Mouse (Mus musculus): ENCODE results near the gene Rnf212b. TPM values are rescaled to one million over a fixed set of nuclear protein-coding genes. Genes with fewer than 3 reads are reported as not detected.

Rnf212b gene
- polyA plus RNA-seq, 1 experiment from 2014 or later, result not detected

DNA sequence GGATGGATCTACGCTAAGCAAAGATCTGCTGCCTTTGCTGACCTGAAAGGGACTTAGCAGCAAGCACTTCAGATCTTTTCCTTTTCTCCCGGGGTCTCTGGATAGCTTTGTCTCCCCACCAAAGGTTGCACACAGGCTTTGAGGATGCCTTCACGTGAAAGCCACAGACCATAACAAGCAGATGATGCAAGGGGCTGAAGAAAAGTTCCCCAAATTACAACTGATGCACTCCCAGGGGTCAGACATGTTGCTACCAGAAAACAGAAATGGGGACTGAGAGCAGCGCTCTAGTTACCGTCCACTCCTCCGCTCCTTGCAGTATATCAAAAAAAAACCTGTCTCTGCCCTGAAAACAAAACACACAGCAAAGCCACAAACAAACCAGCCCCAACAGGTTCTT is 21.8 kb upstream of the Rnf212b start:
- DNase-seq (ENCODE audit: low spot score) (no peak), ATAC-seq (ENCODE audit: low FRiP score) (no peak)
- no peaks in the 10 kb centered on the region for H3K4me1 ChIP-seq (replicated peaks; ENCODE audit: control insufficient read depth, insufficient read depth, low read length)
- H3K9me3 ChIP-seq (ENCODE audit: control insufficient read depth, low read length), result no peaks in the 10 kb centered on the region
- H3K4me3 ChIP-seq (ENCODE audit: low read depth, low read length), result no peak overlapping the region
- no peak overlapping the region for H3K27ac ChIP-seq (ENCODE audit: low read depth, low read length)
- 80% methylated on average over 6 of the region's 6 CpGs for WGBS
- H3K36me3 ChIP-seq (ENCODE audit: control insufficient read depth, insufficient read depth, low read length), result no peaks in the 10 kb centered on the region
- H3K27me3 ChIP-seq (ENCODE audit: control insufficient read depth, insufficient read depth, low read length), result no peaks in the 10 kb centered on the region
- no peak overlapping the region for H3K4me2 ChIP-seq (replicated peaks; ENCODE audit: low read depth, low read length)
- H3K9ac ChIP-seq (ENCODE audit: low read depth, low read length), result no peak overlapping the region

GRCm38 (mm10) chr14:54793351-54793750 is 20.6 kb upstream of the Rnf212b start:
- Histone ChIP-seq H3K4me1 (replicated peaks; ENCODE audit: control insufficient read depth, insufficient read depth, low read length) (no peaks in the 10 kb centered on the region), H3K27ac (ENCODE audit: low read depth, low read length) (no peak overlapping the region), H3K36me3 (ENCODE audit: control insufficient read depth, insufficient read depth, low read length) (no peaks in the 10 kb centered on the region), H3K9ac (ENCODE audit: low read depth, low read length) (no peak overlapping the region), H3K27me3 (ENCODE audit: control insufficient read depth, insufficient read depth, low read length) (no peaks in the 10 kb centered on the region), H3K9me3 (ENCODE audit: control insufficient read depth, low read length) (no peaks in the 10 kb centered on the region), H3K4me3 (ENCODE audit: low read depth, low read length) (no peak overlapping the region), H3K4me2 (replicated peaks; ENCODE audit: low read depth, low read length) (no peak overlapping the region)
- DNase-seq (ENCODE audit: low spot score) (no peak), ATAC-seq (ENCODE audit: low FRiP score) (no peak)
- 83% methylated on average over 1 of the region's 1 CpGs for WGBS

GRCm38 (mm10) chr14:54793894-54794830 is 19.8 kb upstream of the Rnf212b start:
- H3K4me2 ChIP-seq (replicated peaks; ENCODE audit: low read depth, low read length), result no peak overlapping the region
- WGBS, result 81% methylated on average over 8 of the region's 8 CpGs
- H3K9ac ChIP-seq (ENCODE audit: low read depth, low read length), result no peak overlapping the region
- no peak overlapping the region for H3K27ac ChIP-seq (ENCODE audit: low read depth, low read length)
- H3K36me3 ChIP-seq (ENCODE audit: control insufficient read depth, insufficient read depth, low read length), result no peaks in the 10 kb centered on the region
- no peaks in the 10 kb centered on the region for H3K9me3 ChIP-seq (ENCODE audit: control insufficient read depth, low read length)
- H3K27me3 ChIP-seq (ENCODE audit: control insufficient read depth, insufficient read depth, low read length), result no peaks in the 10 kb centered on the region
- no peak for ATAC-seq (ENCODE audit: low FRiP score)
- DNase-seq (ENCODE audit: low spot score), result no peak
- no peak overlapping the region for H3K4me3 ChIP-seq (ENCODE audit: low read depth, low read length)
- H3K4me1 ChIP-seq (replicated peaks; ENCODE audit: control insufficient read depth, insufficient read depth, low read length), result no peaks in the 10 kb centered on the region

- Histone ChIP-seq H3K9me3 (ENCODE audit: control insufficient read depth, low read length) (no peaks in the 10 kb centered on the region), H3K4me2 (replicated peaks; ENCODE audit: low read depth, low read length) (no peak overlapping the region), H3K4me1 (replicated peaks; ENCODE audit: control insufficient read depth, insufficient read depth, low read length) (no peaks in the 10 kb centered on the region), H3K9ac (ENCODE audit: low read depth, low read length) (no peak overlapping the region), H3K27me3 (ENCODE audit: control insufficient read depth, insufficient read depth, low read length) (no peaks in the 10 kb centered on the region), H3K36me3 (ENCODE audit: control insufficient read depth, insufficient read depth, low read length) (no peaks in the 10 kb centered on the region), H3K4me3 (ENCODE audit: low read depth, low read length) (no peak overlapping the region), H3K27ac (ENCODE audit: low read depth, low read length) (no peak overlapping the region)
- WGBS, result 73% methylated on average over 1 of the region's 1 CpGs
- no peak for ATAC-seq (ENCODE audit: low FRiP score)
- no peak for DNase-seq (ENCODE audit: low spot score)
Observed at GRCm38 (mm10) chr14:54795901-54796300, 18.0 kb upstream of the Rnf212b start.

DNA sequence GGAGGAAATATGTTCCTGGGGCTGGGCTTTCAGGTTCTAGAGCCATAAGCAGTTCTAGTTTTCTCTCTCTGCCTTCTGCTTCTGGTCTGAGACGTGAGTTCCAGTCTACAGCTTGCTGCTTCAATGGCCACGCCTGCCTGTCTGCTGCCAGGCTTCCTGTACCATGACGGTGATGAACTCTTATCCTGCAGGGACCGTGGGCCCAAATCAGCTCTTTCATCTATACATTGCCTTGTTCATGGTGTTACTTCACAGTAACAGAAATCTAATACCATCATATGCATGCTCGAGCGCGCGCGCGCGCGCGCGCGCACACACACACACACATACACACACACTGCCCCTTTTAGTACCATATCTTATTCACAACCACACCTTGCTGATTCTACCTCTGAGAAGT is 17.2 kb upstream of the Rnf212b start:
- DNase-seq (ENCODE audit: low spot score), result no peak
- Histone ChIP-seq H3K27me3 (ENCODE audit: control insufficient read depth, insufficient read depth, low read length) (no peaks in the 10 kb centered on the region), H3K4me2 (replicated peaks; ENCODE audit: low read depth, low read length) (no peak overlapping the region), H3K4me1 (replicated peaks; ENCODE audit: control insufficient read depth, insufficient read depth, low read length) (no peaks in the 10 kb centered on the region), H3K4me3 (ENCODE audit: low read depth, low read length) (no peak overlapping the region), H3K36me3 (ENCODE audit: control insufficient read depth, insufficient read depth, low read length) (no peaks in the 10 kb centered on the region), H3K9me3 (ENCODE audit: control insufficient read depth, low read length) (no peaks in the 10 kb centered on the region), H3K27ac (ENCODE audit: low read depth, low read length) (no peak overlapping the region), H3K9ac (ENCODE audit: low read depth, low read length) (no peak overlapping the region)
- 94% methylated on average over 15 of the region's 15 CpGs for WGBS
- ATAC-seq (ENCODE audit: low FRiP score), result no peak

GRCm38 (mm10) chr14:54799686-54800085 is 14.3 kb upstream of the Rnf212b start:
- H3K27me3 ChIP-seq (ENCODE audit: control insufficient read depth, insufficient read depth, low read length), result no peaks in the 10 kb centered on the region
- no peaks in the 10 kb centered on the region for H3K36me3 ChIP-seq (ENCODE audit: control insufficient read depth, insufficient read depth, low read length)
- no peak overlapping the region for H3K27ac ChIP-seq (ENCODE audit: low read depth, low read length)
- H3K4me2 ChIP-seq (replicated peaks; ENCODE audit: low read depth, low read length), result no peak overlapping the region
- 54% methylated on average over 10 of the region's 10 CpGs for WGBS
- ATAC-seq (ENCODE audit: low FRiP score), result no peak
- no peaks in the 10 kb centered on the region for H3K4me1 ChIP-seq (replicated peaks; ENCODE audit: control insufficient read depth, insufficient read depth, low read length)
- H3K9ac ChIP-seq (ENCODE audit: low read depth, low read length), result no peak overlapping the region
- DNase-seq (ENCODE audit: low spot score), result no peak
- no peak overlapping the region for H3K4me3 ChIP-seq (ENCODE audit: low read depth, low read length)
- no peaks in the 10 kb centered on the region for H3K9me3 ChIP-seq (ENCODE audit: control insufficient read depth, low read length)

- H3K27ac ChIP-seq (ENCODE audit: low read depth, low read length), result no peak overlapping the region
- 91% methylated on average over 4 of the region's 4 CpGs for WGBS
- H3K9me3 ChIP-seq (ENCODE audit: control insufficient read depth, low read length), result no peaks in the 10 kb centered on the region
- ATAC-seq (ENCODE audit: low FRiP score) (no peak), DNase-seq (ENCODE audit: low spot score) (no peak)
- no peak overlapping the region for H3K4me3 ChIP-seq (ENCODE audit: low read depth, low read length)
- H3K36me3 ChIP-seq (ENCODE audit: control insufficient read depth, insufficient read depth, low read length), result no peaks in the 10 kb centered on the region
- no peak overlapping the region for H3K4me2 ChIP-seq (replicated peaks; ENCODE audit: low read depth, low read length)
- no peaks in the 10 kb centered on the region for H3K4me1 ChIP-seq (replicated peaks; ENCODE audit: control insufficient read depth, insufficient read depth, low read length)
- no peaks in the 10 kb centered on the region for H3K27me3 ChIP-seq (ENCODE audit: control insufficient read depth, insufficient read depth, low read length)
- H3K9ac ChIP-seq (ENCODE audit: low read depth, low read length), result no peak overlapping the region
Observed at GRCm38 (mm10) chr14:54802428-54802827, 11.5 kb upstream of the Rnf212b start.

GRCm38 (mm10) chr14:54806124-54806523 is 7.8 kb upstream of the Rnf212b start:
- Histone ChIP-seq H3K4me3 (ENCODE audit: low read depth, low read length) (no peak overlapping the region), H3K4me1 (replicated peaks; ENCODE audit: control insufficient read depth, insufficient read depth, low read length) (no peaks in the 10 kb centered on the region), H3K36me3 (ENCODE audit: control insufficient read depth, insufficient read depth, low read length) (no peaks in the 10 kb centered on the region), H3K9ac (ENCODE audit: low read depth, low read length) (no peak overlapping the region), H3K4me2 (replicated peaks; ENCODE audit: low read depth, low read length) (no peak overlapping the region), H3K27ac (ENCODE audit: low read depth, low read length) (no peak overlapping the region), H3K27me3 (ENCODE audit: control insufficient read depth, insufficient read depth, low read length) (no peaks in the 10 kb centered on the region), H3K9me3 (ENCODE audit: control insufficient read depth, low read length) (no peaks in the 10 kb centered on the region)
- DNase-seq (ENCODE audit: low spot score), result no peak
- WGBS, result 89% methylated on average over 4 of the region's 4 CpGs
- ATAC-seq (ENCODE audit: low FRiP score), result no peak

Data from hindbrain, embryonic 11.5 days (tissue).